Mouse (Mus musculus): ENCODE measurements around the gene Slc39a2. TPM values are rescaled to one million over a fixed set of nuclear protein-coding genes. Genes with fewer than 3 reads are reported as not detected.
A peak's percentile ranks its signal among the peaks of the same experiment; 100 is the strongest.
"Not testable (repeated sequence)": the region's sequence is repeated elsewhere in the genome, so short reads cannot be mapped to it uniquely, and the experiment has no call there.

The Slc39a2 gene
- polyA plus RNA-seq (2015; fragmentation: Nextera tagmentation; extraction: Ambion mirVana) = 1.8 and 2.0 TPM in 2 replicates

DNA sequence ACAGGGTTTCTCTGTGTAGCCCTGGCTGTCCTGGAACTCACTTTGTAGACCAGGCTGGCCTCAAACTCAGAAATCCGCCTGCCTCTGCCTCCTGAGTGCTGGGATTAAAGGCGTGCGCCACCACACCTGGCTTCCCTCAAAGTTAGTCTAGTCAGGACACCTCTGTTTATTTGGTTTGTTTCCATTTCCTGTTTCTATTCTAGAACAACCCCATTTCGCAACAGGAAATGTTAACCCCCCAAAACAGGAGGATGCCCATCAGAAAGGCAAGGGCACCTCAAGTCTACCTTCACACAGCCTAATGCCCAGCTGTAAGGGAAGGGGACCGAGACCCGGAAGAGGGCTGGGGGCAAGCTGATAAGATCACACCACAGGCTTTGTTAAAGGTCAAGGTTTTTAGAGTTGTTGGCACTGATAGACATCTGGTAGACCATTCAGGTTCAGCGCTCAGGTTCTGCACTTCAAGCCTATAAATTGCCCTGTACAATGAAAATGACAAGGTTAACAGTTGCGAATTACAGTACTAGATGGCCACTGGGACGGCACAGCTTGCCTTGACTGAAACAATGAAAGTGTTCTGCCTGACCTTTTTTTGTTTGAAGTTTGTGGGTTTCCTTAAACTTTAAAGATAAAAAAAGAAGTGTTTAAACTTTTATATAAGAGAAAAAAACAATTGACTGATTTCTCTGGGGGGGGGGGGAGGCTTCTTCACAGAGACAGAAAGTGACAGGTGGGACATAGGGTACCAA lies at the start of gene Slc39a2:
TSS of gene Slc39a2 (plus strand) at position 699 of the 749 bp plus-strand sequence.
- H3K27ac ChIP-seq = no peak within 1 kb of the TSS
- 96% methylated on average over 9 of the region's 9 CpGs for WGBS
- ATAC-seq = no peak
- H3K4me1 ChIP-seq (replicated peaks) = no peaks in the 10 kb centered on the region
- no peaks in the 10 kb centered on the region for H3K27me3 ChIP-seq
- no peak within 1 kb of the TSS for H3K4me2 ChIP-seq (replicated peaks)
- H3K9ac ChIP-seq (replicated peaks) = no peak within 1 kb of the TSS
- peaks cover 79% of the 10 kb centered on the region for H3K36me3 ChIP-seq
- H3K4me3 ChIP-seq (replicated peaks) = no peak within 1 kb of the TSS
- H3K9me3 ChIP-seq = no peaks in the 10 kb centered on the region

DNA sequence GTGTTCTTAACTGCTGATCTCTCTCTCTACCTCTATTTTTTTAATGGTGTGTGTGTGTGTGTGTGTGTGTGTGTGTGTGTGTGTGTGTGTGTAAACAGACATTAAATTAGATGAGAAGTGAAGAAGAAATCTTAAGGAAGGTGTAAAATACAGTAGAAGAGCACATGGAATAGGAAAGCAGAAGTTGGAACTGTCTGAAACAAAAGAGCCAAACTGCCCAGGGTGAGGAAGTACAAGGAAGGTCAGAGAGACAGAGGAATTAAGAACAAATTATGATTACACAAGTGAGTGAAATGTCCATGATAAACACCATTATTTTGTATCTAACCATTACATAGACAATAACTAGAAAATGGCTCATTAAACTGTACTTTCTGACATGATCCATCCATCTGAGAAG lies 48.8 kb upstream of the Slc39a2 start:
- Histone ChIP-seq H3K27ac (no peak overlapping the region), H3K9me3 (no peaks in the 10 kb centered on the region), H3K4me1 (replicated peaks) (no peaks in the 10 kb centered on the region), H3K36me3 (no peaks in the 10 kb centered on the region), H3K27me3 (no peaks in the 10 kb centered on the region), H3K9ac (replicated peaks) (no peak overlapping the region), H3K4me2 (replicated peaks) (no peak overlapping the region), H3K4me3 (replicated peaks) (no peak overlapping the region)
- ATAC-seq = no peak

DNA sequence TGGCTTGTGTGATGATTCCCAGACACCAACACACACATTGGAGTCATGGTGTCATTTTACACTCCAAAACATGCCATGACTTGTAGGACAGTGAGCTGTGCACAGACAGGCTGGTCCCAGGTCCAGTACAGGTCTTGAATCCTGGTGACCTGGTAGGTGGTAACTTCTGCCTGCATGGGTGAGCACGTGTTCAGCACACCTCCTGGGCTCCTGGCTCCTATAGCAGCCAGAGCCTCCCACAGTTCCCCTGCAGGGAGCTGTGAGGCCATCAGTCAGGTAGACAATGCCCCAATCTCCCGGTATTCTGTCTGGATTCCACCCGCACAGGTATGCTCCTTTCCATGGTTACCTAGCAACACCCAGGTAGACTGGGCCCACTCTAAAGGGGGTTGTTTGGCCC lies 46.1 kb upstream of the Slc39a2 start:
- WGBS = 80% methylated on average over 3 of the region's 3 CpGs
- ATAC-seq = no peak
- no peaks in the 10 kb centered on the region for H3K36me3 ChIP-seq
- no peak overlapping the region for H3K9ac ChIP-seq (replicated peaks)
- no peaks in the 10 kb centered on the region for H3K4me1 ChIP-seq (replicated peaks)
- no peak overlapping the region for H3K4me3 ChIP-seq (replicated peaks)
- H3K27ac ChIP-seq = no peak overlapping the region
- H3K9me3 ChIP-seq = no peaks in the 10 kb centered on the region
- H3K27me3 ChIP-seq = no peaks in the 10 kb centered on the region
- H3K4me2 ChIP-seq (replicated peaks) = no peak overlapping the region

DNA sequence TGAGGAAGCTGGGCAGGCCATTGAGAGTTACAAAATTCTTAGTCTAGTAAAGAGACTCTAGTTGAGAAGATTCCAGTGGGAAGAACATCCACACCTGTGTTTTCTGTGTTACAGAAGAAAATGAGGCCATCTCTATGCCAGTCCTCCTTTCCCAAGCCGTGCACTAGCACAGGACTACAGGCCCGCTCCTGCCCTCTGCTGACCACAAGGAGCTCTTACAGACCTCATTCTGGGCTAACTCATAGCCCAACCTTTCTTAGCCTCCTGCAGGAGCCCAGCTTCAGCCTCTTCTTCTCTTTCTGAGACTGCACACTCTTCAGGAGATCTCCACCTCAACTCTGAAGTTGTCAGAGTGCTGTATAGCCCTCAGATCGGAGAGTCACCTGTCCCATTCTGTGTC lies 41.7 kb upstream of the Slc39a2 start:
- 51% methylated on average over 3 of the region's 3 CpGs for WGBS
- H3K9me3 ChIP-seq; H3K4me1 ChIP-seq (replicated peaks); H3K4me3 ChIP-seq (replicated peaks); H3K36me3 ChIP-seq; H3K9ac ChIP-seq (replicated peaks); H3K27ac ChIP-seq; H3K27me3 ChIP-seq; H3K4me2 ChIP-seq (replicated peaks): not testable (repeated sequence)
- ATAC-seq = 0 out of 2 replicates have a peak, but pooled peaks have one; percentile 40

DNA sequence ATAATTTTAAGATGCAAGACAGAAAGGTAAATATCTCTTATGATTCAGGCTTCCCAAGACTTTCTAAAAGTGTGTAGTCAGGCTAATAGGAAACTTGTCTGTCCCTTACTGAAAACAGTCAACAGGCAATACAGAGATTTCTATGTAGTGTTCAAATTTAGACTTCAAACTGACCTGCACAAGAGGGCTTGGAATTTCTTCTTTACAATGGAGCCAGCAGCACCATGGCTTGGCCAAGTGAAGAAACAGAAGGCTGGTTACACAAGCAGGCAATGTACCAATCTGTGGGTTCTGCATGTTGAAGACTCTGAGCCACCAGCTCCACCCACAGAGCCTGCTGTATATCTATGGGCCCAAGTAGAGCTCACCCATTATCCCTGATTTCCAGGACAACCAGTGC lies 39.3 kb upstream of the Slc39a2 start, which contains the start of gene Ear6:
TSS of gene Ear6 (plus strand) at position 301 of the 400 bp plus-strand sequence.
- no peak for ATAC-seq
- Histone ChIP-seq H3K36me3 (no peaks in the 10 kb centered on the region), H3K9me3 (no peaks in the 10 kb centered on the region), H3K4me1 (replicated peaks) (no peaks in the 10 kb centered on the region), H3K9ac (replicated peaks) (no peak within 1 kb of the TSS), H3K4me2 (replicated peaks) (no peak within 1 kb of the TSS), H3K27me3 (no peaks in the 10 kb centered on the region), H3K4me3 (replicated peaks) (no peak within 1 kb of the TSS), H3K27ac (no peak within 1 kb of the TSS)

DNA sequence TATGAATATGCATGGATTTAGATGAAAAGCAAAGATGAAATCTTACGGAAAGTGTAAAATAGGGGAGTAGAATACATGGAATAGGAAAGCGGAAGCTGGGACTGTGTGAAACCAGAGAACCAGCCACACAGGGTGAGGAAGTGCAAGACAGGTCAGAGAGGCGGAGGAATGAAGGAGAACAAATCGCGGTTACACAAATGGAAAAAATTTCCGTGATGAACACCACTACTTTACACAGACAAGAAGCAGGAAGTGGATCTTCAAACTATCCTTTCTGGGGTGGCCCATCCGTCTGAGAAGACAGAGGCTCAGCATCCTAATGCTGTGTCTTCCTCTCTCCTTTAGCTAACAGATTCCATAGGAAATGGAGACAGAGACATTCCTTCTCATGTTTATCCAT lies 37.4 kb upstream of the Slc39a2 start:
- 88% methylated on average over 7 of the region's 7 CpGs for WGBS

DNA sequence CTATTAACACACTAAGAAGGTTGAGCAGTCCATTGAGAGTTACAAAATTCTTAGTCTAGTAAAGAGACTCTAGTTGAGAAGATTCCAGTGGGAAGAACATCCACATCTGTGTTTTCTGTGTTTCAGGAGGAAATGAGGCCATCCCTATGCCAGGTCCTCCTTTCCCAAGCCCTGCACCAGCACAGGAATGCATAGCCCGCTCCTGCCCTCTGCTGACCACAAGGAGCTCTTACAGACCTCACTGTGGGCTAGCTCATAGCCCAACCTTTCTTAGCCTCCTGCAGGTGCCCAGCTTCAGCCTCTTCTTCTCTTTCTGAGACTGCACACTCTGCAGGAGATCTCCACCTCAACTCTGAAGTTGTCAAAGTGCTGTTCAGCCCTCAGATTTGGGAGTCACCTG lies 29.1 kb upstream of the Slc39a2 start:
- not testable (repeated sequence) for H3K27ac ChIP-seq; H3K9ac ChIP-seq (replicated peaks); H3K9me3 ChIP-seq; H3K4me2 ChIP-seq (replicated peaks); H3K36me3 ChIP-seq; H3K4me3 ChIP-seq (replicated peaks); ATAC-seq; H3K4me1 ChIP-seq (replicated peaks); H3K27me3 ChIP-seq
- WGBS = 6% methylated on average over 1 of the region's 1 CpGs

More for the DNA sequence above, 37.4 kb upstream of the Slc39a2 start:
- H3K36me3 ChIP-seq; H3K9ac ChIP-seq (replicated peaks); H3K9me3 ChIP-seq; H3K4me3 ChIP-seq (replicated peaks); H3K4me1 ChIP-seq (replicated peaks); H3K27me3 ChIP-seq; H3K27ac ChIP-seq; H3K4me2 ChIP-seq (replicated peaks); ATAC-seq: not testable (repeated sequence)

DNA sequence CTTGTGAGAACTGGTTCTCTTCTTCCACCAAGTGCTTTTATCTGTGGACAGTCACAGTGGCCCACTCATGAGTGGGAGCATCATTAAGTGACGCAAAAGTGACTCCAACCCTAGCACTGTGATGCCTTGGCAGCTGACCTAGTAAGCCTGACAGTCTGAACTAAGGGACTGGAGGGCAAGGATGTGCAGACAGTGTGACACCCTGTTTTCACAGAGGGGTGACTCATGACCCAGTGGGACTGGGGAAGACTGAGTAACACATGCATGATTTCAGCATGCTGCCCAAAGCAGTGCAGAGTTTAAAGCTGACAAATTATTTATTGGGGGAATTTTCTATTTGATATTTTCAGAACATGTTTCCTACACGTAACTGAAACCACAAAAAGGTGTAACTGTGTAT lies 21.9 kb upstream of the Slc39a2 start:
- no peak for ATAC-seq
- WGBS = 77% methylated on average over 2 of the region's 2 CpGs
- H3K4me2 ChIP-seq (replicated peaks) = no peak overlapping the region

DNA sequence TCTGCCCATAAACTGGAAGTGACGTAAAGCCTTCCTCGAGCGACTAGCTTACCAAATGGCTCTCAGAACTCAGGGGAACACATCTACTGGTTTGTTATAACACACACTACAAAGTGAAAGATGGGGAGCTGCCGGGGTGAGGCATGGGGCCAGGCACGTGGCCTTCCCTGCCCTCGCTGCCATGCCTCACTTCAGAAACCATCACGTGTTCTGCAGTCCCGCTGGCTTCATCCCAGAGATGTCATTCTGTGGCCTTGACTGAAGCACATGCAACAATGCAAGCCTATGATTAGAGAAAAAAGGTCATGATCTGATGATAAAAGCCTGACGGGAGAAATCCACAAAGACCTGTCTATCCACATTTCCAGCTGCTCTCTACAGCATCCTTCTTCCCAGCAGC lies 20.9 kb upstream of the Slc39a2 start:
- WGBS = 76% methylated on average over 9 of the region's 9 CpGs
- ATAC-seq = no peak
- H3K27me3 ChIP-seq = no peaks in the 10 kb centered on the region
- no peak overlapping the region for H3K4me2 ChIP-seq (replicated peaks)
- no peak overlapping the region for H3K27ac ChIP-seq
- H3K4me3 ChIP-seq (replicated peaks) = no peak overlapping the region
- no peak overlapping the region for H3K9ac ChIP-seq (replicated peaks)
- H3K36me3 ChIP-seq = no peaks in the 10 kb centered on the region
- H3K9me3 ChIP-seq = no peaks in the 10 kb centered on the region
- H3K4me1 ChIP-seq (replicated peaks) = no peaks in the 10 kb centered on the region

More for the DNA sequence above, 21.9 kb upstream of the Slc39a2 start:
- H3K27ac ChIP-seq = no peak overlapping the region
- no peaks in the 10 kb centered on the region for H3K36me3 ChIP-seq
- no peak overlapping the region for H3K9ac ChIP-seq (replicated peaks)
- H3K27me3 ChIP-seq = no peaks in the 10 kb centered on the region
- no peaks in the 10 kb centered on the region for H3K4me1 ChIP-seq (replicated peaks)
- no peaks in the 10 kb centered on the region for H3K9me3 ChIP-seq
- H3K4me3 ChIP-seq (replicated peaks) = no peak overlapping the region

DNA sequence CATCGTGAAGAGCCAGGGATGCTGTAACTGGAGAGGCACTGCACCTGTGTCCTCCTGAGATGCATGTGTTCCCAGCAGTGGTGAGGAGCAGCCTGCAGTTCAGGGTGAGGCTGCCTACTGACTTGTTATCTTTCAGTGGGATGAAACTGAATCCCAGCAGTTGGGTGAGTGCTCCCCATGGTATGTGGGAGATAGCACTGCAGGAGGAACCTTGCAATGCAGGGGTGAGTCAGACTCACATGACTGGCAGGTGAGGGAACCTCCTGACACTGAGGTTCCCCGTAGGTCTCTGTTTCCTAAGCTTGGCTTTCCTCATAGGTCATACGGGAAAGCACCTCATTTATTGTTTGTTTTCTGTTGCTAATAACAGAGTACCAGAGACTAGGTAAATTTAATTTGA lies 15.2 kb upstream of the Slc39a2 start:
- no peak overlapping the region for H3K27ac ChIP-seq
- ATAC-seq = no peak
- no peaks in the 10 kb centered on the region for H3K36me3 ChIP-seq
- H3K4me3 ChIP-seq (replicated peaks) = no peak overlapping the region
- no peaks in the 10 kb centered on the region for H3K4me1 ChIP-seq (replicated peaks)
- H3K27me3 ChIP-seq = no peaks in the 10 kb centered on the region
- H3K4me2 ChIP-seq (replicated peaks) = no peak overlapping the region
- H3K9ac ChIP-seq (replicated peaks) = no peak overlapping the region
- H3K9me3 ChIP-seq = no peaks in the 10 kb centered on the region
- 89% methylated on average over 3 of the region's 3 CpGs for WGBS

DNA sequence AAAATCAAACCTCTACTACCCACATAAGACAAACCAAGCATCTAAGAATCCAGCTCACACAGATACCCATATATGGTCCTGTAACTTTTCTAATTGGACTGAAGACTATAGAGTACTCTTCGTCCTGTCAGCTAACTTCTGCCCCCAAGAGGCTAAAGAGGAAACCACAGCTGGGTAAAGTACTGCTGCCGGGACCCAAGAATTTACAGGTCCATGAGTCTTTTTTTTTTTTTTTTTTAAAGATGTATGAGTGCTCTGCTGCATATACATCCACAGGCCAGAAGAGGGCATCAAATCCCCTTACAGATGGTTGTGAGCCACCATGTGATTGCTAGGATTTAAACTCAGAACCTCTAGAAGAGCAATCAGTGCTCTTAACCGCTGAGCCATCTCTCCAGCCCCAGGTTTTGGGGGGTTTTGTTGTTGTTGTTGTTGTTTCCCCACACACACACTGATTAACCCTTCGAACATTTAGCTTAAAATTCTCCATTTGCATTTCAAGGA lies 9.1 kb upstream of the Slc39a2 start:
- Histone ChIP-seq H3K27ac (peak overlapping the region; percentile 89), H3K4me2 (replicated peaks) (peak overlapping the region; percentile 88), H3K9me3 (no peaks in the 10 kb centered on the region), H3K4me1 (replicated peaks) (peaks cover 20% of the 10 kb centered on the region), H3K9ac (replicated peaks) (peak overlapping the region; percentile 60), H3K4me3 (replicated peaks) (peak overlapping the region; percentile 81), H3K27me3 (no peaks in the 10 kb centered on the region), H3K36me3 (peaks cover 20% of the 10 kb centered on the region)
- 1% methylated on average over 4 of the region's 4 CpGs for WGBS
- ATAC-seq = peak; percentile 35

DNA sequence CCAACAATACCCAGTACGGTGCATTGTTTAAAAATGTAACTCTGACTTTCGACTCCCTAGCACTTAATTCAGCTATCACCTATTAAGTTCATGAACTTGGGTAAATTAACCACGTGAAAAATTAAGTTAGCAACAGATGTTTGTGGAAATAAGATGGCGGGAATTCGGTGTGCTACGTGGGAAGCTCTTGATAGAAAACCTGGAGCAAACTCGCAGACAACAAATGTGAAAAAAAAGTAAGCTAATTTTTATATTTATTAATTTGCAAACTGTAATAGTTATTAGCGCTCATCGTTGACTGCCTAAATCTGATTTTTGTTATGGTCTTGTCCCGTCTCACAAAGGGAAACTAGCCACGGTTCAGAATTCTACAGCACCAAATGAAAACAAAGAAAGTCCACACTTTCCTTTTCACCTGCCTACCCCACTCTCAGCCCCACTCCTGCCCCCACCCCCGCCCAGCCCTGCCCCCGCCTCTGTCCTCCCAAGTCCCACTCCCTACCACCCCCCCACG lies 8.6 kb upstream of the Slc39a2 start:
- peak overlapping the region; percentile 60 for H3K9ac ChIP-seq (replicated peaks)
- peak overlapping the region; percentile 89 for H3K27ac ChIP-seq
- peaks cover 20% of the 10 kb centered on the region for H3K4me1 ChIP-seq (replicated peaks)
- H3K9me3 ChIP-seq = no peaks in the 10 kb centered on the region
- H3K4me3 ChIP-seq (replicated peaks) = peak overlapping the region; percentile 81
- peak overlapping the region; percentile 88 for H3K4me2 ChIP-seq (replicated peaks)
- WGBS = 1% methylated on average over 14 of the region's 14 CpGs
- H3K36me3 ChIP-seq = peaks cover 25% of the 10 kb centered on the region
- H3K27me3 ChIP-seq = no peaks in the 10 kb centered on the region
- ATAC-seq = peak; percentile 0
